Mouse (Mus musculus): ENCODE results near the gene Ranbp1. TPM values are rescaled to one million over a fixed set of nuclear protein-coding genes. Genes with fewer than 3 reads are reported as not detected.

Ranbp1 gene
- polyA plus RNA-seq, 1 experiment: 53.6 TPM

- no peak for DNase-seq (ENCODE audit: low read depth in 1 of 2, low spot score in 2 of 2)
- H3K36me3 ChIP-seq (ENCODE audit: control insufficient read depth, insufficient read depth, low read length): peaks cover 33% of the 10 kb centered on the region
- H3K27me3 ChIP-seq (ENCODE audit: control insufficient read depth, insufficient read depth, low read length): no peaks in the 10 kb centered on the region
- WGBS: 62% methylated on average over 4 of the region's 4 CpGs
- no peak overlapping the region for H3K4me3 ChIP-seq (ENCODE audit: extremely low read depth, insufficient read depth, insufficient read length)
- TF ChIP-seq CTCF (IDR thresholded peaks at IDR 0.05; ENCODE audit: extremely low read depth, insufficient read depth, insufficient read length, insufficient replicate concordance) (no peak), POLR2A (IDR thresholded peaks at IDR 0.05; ENCODE audit: low read depth, low read length) (no peak)
- no peak overlapping the region for H3K27ac ChIP-seq (ENCODE audit: insufficient read depth, low read length)
- H3K4me1 ChIP-seq (ENCODE audit: control insufficient read depth, insufficient read depth, insufficient read length): peaks cover 6% of the 10 kb centered on the region; the same call in 1 of the 2 replicates
These were observed 1.7 kb upstream of the Ranbp1 start for GRCm38 (mm10) chr16:18250231-18250630.

- peak; percentile 41 to 65 for DNase-seq (ENCODE audit: low read depth in 1 of 2, low spot score in 2 of 2)
- Histone ChIP-seq H3K27me3 (ENCODE audit: control insufficient read depth, insufficient read depth, low read length) (no peaks in the 10 kb centered on the region), H3K36me3 (ENCODE audit: control insufficient read depth, insufficient read depth, low read length) (peaks cover 39% of the 10 kb centered on the region), H3K27ac (ENCODE audit: insufficient read depth, low read length) (peak overlapping the region; percentile 74), H3K4me3 (ENCODE audit: extremely low read depth, insufficient read depth, insufficient read length) (peak overlapping the region; percentile 69), H3K4me1 (ENCODE audit: control insufficient read depth, insufficient read depth, insufficient read length) (peaks cover 6% of the 10 kb centered on the region; the same call in 1 of the 2 replicates)
- TF ChIP-seq CTCF (IDR thresholded peaks at IDR 0.05; ENCODE audit: extremely low read depth, insufficient read depth, insufficient read length, insufficient replicate concordance): no peak
- no peak for TF ChIP-seq POLR2A (IDR thresholded peaks at IDR 0.05; ENCODE audit: low read depth, low read length)
- 3% methylated on average over 27 of the region's 27 CpGs for WGBS
These were observed 934 bp upstream of the Ranbp1 start for GRCm38 (mm10) chr16:18249364-18249967.

GRCm38 (mm10) chr16:18247521-18248399 lies 772 bp downstream of the Ranbp1 start:
- under 1% methylated on average over 33 of the region's 33 CpGs for WGBS
- H3K4me1 ChIP-seq (ENCODE audit: control insufficient read depth, insufficient read depth, insufficient read length): peaks cover 6% of the 10 kb centered on the region; the same call in 1 of the 2 replicates
- H3K4me3 ChIP-seq (ENCODE audit: extremely low read depth, insufficient read depth, insufficient read length): peak overlapping the region; percentile 69
- TF ChIP-seq CTCF (IDR thresholded peaks at IDR 0.05; ENCODE audit: extremely low read depth, insufficient read depth, insufficient read length, insufficient replicate concordance) (no peak), POLR2A (IDR thresholded peaks at IDR 0.05; ENCODE audit: low read depth, low read length) (no peak)
- no peak for DNase-seq (ENCODE audit: low read depth in 1 of 2, low spot score in 2 of 2)
- no peaks in the 10 kb centered on the region for H3K27me3 ChIP-seq (ENCODE audit: control insufficient read depth, insufficient read depth, low read length)
- peak overlapping the region; percentile 61 for H3K27ac ChIP-seq (ENCODE audit: insufficient read depth, low read length)
- peaks cover 30% of the 10 kb centered on the region for H3K36me3 ChIP-seq (ENCODE audit: control insufficient read depth, insufficient read depth, low read length)

GRCm38 (mm10) chr16:18241581-18241980 lies 7.0 kb downstream of the Ranbp1 start:
- no peaks in the 10 kb centered on the region for H3K27me3 ChIP-seq (ENCODE audit: control insufficient read depth, insufficient read depth, low read length)
- WGBS: 94% methylated on average over 10 of the region's 10 CpGs
- no peak overlapping the region for H3K27ac ChIP-seq (ENCODE audit: insufficient read depth, low read length)
- no peak for TF ChIP-seq POLR2A (IDR thresholded peaks at IDR 0.05; ENCODE audit: low read depth, low read length)
- TF ChIP-seq CTCF (IDR thresholded peaks at IDR 0.05; ENCODE audit: extremely low read depth, insufficient read depth, insufficient read length, insufficient replicate concordance): no peak
- H3K4me1 ChIP-seq (ENCODE audit: control insufficient read depth, insufficient read depth, insufficient read length): no peaks in the 10 kb centered on the region
- DNase-seq (ENCODE audit: low read depth in 1 of 2, low spot score in 2 of 2): no peak
- H3K4me3 ChIP-seq (ENCODE audit: extremely low read depth, insufficient read depth, insufficient read length): no peak overlapping the region
- H3K36me3 ChIP-seq (ENCODE audit: control insufficient read depth, insufficient read depth, low read length): peaks cover 30% of the 10 kb centered on the region

- no peak for DNase-seq (ENCODE audit: low read depth in 1 of 2, low spot score in 2 of 2)
- 85% methylated on average over 7 of the region's 7 CpGs for WGBS
- Histone ChIP-seq H3K27me3 (ENCODE audit: control insufficient read depth, insufficient read depth, low read length) (no peaks in the 10 kb centered on the region), H3K27ac (ENCODE audit: insufficient read depth, low read length) (no peak overlapping the region), H3K36me3 (ENCODE audit: control insufficient read depth, insufficient read depth, low read length) (peaks cover 13% of the 10 kb centered on the region), H3K4me1 (ENCODE audit: control insufficient read depth, insufficient read depth, insufficient read length) (peaks cover 7% of the 10 kb centered on the region; the same call in 1 of the 2 replicates), H3K4me3 (ENCODE audit: extremely low read depth, insufficient read depth, insufficient read length) (no peak overlapping the region)
- TF ChIP-seq CTCF (IDR thresholded peaks at IDR 0.05; ENCODE audit: extremely low read depth, insufficient read depth, insufficient read length, insufficient replicate concordance): no peak
- TF ChIP-seq POLR2A (IDR thresholded peaks at IDR 0.05; ENCODE audit: low read depth, low read length): no peak
These were observed 11.6 kb downstream of the Ranbp1 start for GRCm38 (mm10) chr16:18236676-18237501.

GRCm38 (mm10) chr16:18235389-18236065 lies 13.0 kb downstream of the Ranbp1 start:
- DNase-seq (ENCODE audit: low read depth in 1 of 2, low spot score in 2 of 2): peak in 1 of 2 experiments; percentile 48
- Histone ChIP-seq H3K27me3 (ENCODE audit: control insufficient read depth, insufficient read depth, low read length) (no peaks in the 10 kb centered on the region), H3K27ac (ENCODE audit: insufficient read depth, low read length) (peak overlapping the region; percentile 19), H3K4me1 (ENCODE audit: control insufficient read depth, insufficient read depth, insufficient read length) (peaks cover 9% of the 10 kb centered on the region; the same call in 1 of the 2 replicates), H3K36me3 (ENCODE audit: control insufficient read depth, insufficient read depth, low read length) (peaks cover 5% of the 10 kb centered on the region), H3K4me3 (ENCODE audit: extremely low read depth, insufficient read depth, insufficient read length) (peak overlapping the region; percentile 67)
- WGBS: 15% methylated on average over 19 of the region's 19 CpGs
- TF ChIP-seq CTCF (IDR thresholded peaks at IDR 0.05; ENCODE audit: extremely low read depth, insufficient read depth, insufficient read length, insufficient replicate concordance): no peak
- no peak for TF ChIP-seq POLR2A (IDR thresholded peaks at IDR 0.05; ENCODE audit: low read depth, low read length)

Measured in spleen, adult 2 months (tissue).